Mouse (Mus musculus) spleen, postnatal 0 days (tissue): ENCODE results near the gene Sema4f. TPM values are rescaled to one million over a fixed set of nuclear protein-coding genes. Genes with fewer than 3 reads are reported as not detected.

ENCODE experiments used
- polyA plus RNA-seq: library from polyadenylated mRNA; unstranded; fragments of >200 nt; fragmentation: Nextera tagmentation; extraction: Ambion mirVana; gene quantifications from 2 replicates; pipeline ENCODE4 v1.2.1, GENCODE M21; 2015

The Sema4f gene
- polyA plus RNA-seq, result 0.36 and 0.43 TPM in 2 replicates

DNA sequence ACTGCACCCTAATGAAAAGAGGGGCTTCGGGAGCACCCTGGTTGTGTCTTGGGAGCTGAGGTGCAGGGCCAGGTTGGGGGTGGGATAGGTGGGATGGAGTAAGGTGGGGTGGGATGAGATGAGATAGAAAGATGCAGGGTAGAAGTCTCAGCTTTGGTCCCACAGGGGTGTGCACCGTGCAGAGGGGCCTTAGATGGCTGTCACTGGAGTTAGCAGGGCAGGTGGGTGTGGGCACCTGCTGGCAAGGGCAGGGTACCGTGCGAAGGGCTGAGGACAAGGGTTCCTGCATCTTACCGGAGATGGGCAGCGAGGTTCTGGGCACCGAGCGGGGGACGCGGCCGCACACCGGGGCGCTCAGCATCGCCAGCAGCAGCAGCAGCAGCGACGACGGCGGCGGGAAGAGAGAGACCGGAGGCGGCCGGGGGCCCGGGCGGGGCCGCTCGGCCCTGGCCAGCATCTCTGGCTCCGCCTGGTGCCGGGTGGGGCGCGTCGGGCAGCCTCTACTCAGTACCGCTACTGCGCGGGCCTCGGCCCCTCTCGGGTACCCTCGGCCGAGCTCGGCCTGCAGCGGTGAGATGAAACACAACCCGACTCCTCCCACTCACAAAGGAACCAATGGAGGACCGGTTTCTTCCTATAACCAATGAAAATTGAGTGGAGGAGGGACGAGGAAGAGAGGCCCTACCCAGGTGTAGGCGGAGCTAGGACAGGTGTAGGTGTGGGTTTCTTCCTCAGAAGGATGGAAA lies at the start of gene Sema4f:
Gene Sema4f (minus strand): TSS at position 603 of the 746 bp plus-strand sequence.

DNA sequence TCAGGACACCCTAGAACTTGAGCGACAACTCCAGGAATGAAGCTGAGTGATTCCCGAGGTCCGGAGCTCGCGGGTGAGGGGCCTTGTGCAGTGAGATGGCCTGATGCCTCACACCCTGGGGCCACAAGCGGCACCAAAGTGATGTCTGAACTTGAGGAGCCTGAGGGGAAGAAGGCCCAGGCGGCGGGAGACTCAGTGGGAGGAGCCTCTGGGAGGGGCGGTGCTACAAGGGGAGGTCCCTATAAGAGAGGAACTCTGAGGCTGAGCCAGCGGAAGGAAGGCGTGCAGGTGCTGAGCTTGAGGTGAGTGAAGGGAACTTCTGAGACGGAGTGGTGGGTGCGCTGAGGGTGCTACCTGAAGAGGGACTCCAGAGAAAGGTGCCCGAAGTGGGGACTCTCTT lies 7.1 kb upstream of the Sema4f start, which contains the start of gene M1ap:
Gene M1ap (plus strand): TSS at position 252 of the 400 bp plus-strand sequence.

Other genes with a start within 250 kb of the Sema4f start
- 72.0 and 74.3 TPM in 2 replicates for gene Pole4, start 234.4 kb downstream of the Sema4f start, polyA plus RNA-seq
- 4.3 and 7.2 TPM in 2 replicates for gene Hk2, start 165.3 kb downstream of the Sema4f start, polyA plus RNA-seq
- gene M1ap, start 7.1 kb upstream of the Sema4f start, polyA plus RNA-seq, result 15.5 and 16.1 TPM in 2 replicates
- gene Dok1, start 93.7 kb upstream of the Sema4f start, polyA plus RNA-seq, result 26.3 and 28.2 TPM in 2 replicates
- 1.8 and 3.1 TPM in 2 replicates for gene Loxl3, start 94.4 kb upstream of the Sema4f start, polyA plus RNA-seq
- 193 and 196 TPM in 2 replicates for gene Aup1, start 114.8 kb upstream of the Sema4f start, polyA plus RNA-seq
- 114 and 124 TPM in 2 replicates for gene Htra2, start 115.5 kb upstream of the Sema4f start, polyA plus RNA-seq
- gene Dqx1, start 118.1 kb upstream of the Sema4f start, polyA plus RNA-seq, result 0.59 and 0.73 TPM in 2 replicates
- gene Tlx2, start 130.5 kb upstream of the Sema4f start, polyA plus RNA-seq, result not detected in 2 replicates
- gene Pcgf1, start 138.1 kb upstream of the Sema4f start, polyA plus RNA-seq, result 23.5 and 25.1 TPM in 2 replicates
- 0.51 and 1.0 TPM in 2 replicates for gene Lbx2, start 146.6 kb upstream of the Sema4f start, polyA plus RNA-seq
- gene Ccdc142, start 161.8 kb upstream of the Sema4f start, polyA plus RNA-seq, result 1.6 and 2.2 TPM in 2 replicates
- gene Gm42688, start 161.8 kb upstream of the Sema4f start, polyA plus RNA-seq, result 1.4 and 2.5 TPM in 2 replicates
- 78.0 and 87.2 TPM in 2 replicates for gene Mrpl53, start 169.3 kb upstream of the Sema4f start, polyA plus RNA-seq
- gene Mogs, start 175.7 kb upstream of the Sema4f start, polyA plus RNA-seq, result 32.6 and 33.7 TPM in 2 replicates
- 36.8 and 44.2 TPM in 2 replicates for gene Wbp1, start 181.8 kb upstream of the Sema4f start, polyA plus RNA-seq
- gene Ino80b, start 185.7 kb upstream of the Sema4f start, polyA plus RNA-seq, result 8.7 and 10.1 TPM in 2 replicates
- 3.6 and 3.9 TPM in 2 replicates for gene Rtkn, start 195.7 kb upstream of the Sema4f start, polyA plus RNA-seq
- 0.40 and 0.43 TPM in 2 replicates for gene Wdr54, start 216.6 kb upstream of the Sema4f start, polyA plus RNA-seq
- 0.10 and 0.11 TPM in 2 replicates for gene 1700003E16Rik, start 216.6 kb upstream of the Sema4f start, polyA plus RNA-seq
- gene Dctn1, start 226.2 kb upstream of the Sema4f start, polyA plus RNA-seq, result 25.0 and 30.5 TPM in 2 replicates